22 mouse cellular contexts compared by ENCODE assay signal in genomic region chr4:116777079-116777478, GRCm38 (mm10). TPM values are rescaled to one million over a fixed set of nuclear protein-coding genes. Genes with fewer than 3 reads are reported as not detected.
A peak's percentile ranks its signal among the peaks of the same experiment; 100 is the strongest.
DNase-seq lines count a peak whose midpoint lies in the region; ATAC-seq lines count a peak whose summit lies in the region.
"Had no signal": no experiment of that assay in that cellular context is flagged by ENCODE, and none has a peak within 500 bp of the region (broad histone marks: within the 10 kb centered on the region; RNA-seq: fewer than 3 reads in every experiment).

No protein-coding gene starts in this region.

- intact Hi-C loops in heart, postnatal 10 days (cut with DNase I), result no loop called here

- ATAC-seq in granulocyte monocyte progenitor cell, adult 5-6 weeks (replicated peaks; ENCODE audit: poor library complexity, severe bottlenecking), result peak; percentile 85
- ATAC-seq in megakaryocyte, adult 5-6 weeks (ENCODE audit: poor library complexity, severe bottlenecking), result peak; percentile 72
- peak; percentile 67 for ATAC-seq in megakaryocyte progenitor cell, adult 5-6 weeks (replicated peaks; ENCODE audit: poor library complexity)
- ATAC-seq: activated CD4-positive, CD25-positive, alpha-beta regulatory T cell, adult 4 months; CD4-positive, CD25-positive, alpha-beta regulatory T cell, adult 4 months; Patski had no signal

- peak; percentile 28 for DNase-seq in heart, adult 11 months
- no peak for DNase-seq in heart, postnatal 10 days
- no peak for DNase-seq in gastrocnemius, postnatal 25 days
- no peak for DNase-seq in right cerebral cortex, adult 2 months (ENCODE audit: low spot score in 2 of 2)
- no peak for DNase-seq in kidney, postnatal 25 days
- DNase-seq: adrenal gland, adult 2 months; adrenal gland, adult 8-10 months; adrenal gland, postnatal 10 days; adrenal gland, postnatal 14 days; adrenal gland, postnatal 25 days; adrenal gland, postnatal 36 days; B cell, adult 2 months; cerebellum, adult 11 months; cerebellum, adult 11-12 months had no signal

RNA-seq across cellular contexts. Expression of gene Toe1, which starts 30.4 kb away (rescaled TPM):
- 10 to 100 TPM; 13.2 to 13.6 TPM for total RNA-seq in heart, postnatal 10 days (2021)
- total RNA-seq in granulocyte monocyte progenitor cell, adult 5-6 weeks (2014; fragmentation: Nextera tagmentation), result 23.3 and 24.4 TPM in 2 replicates
- total RNA-seq in granulocyte monocyte progenitor cell, adult 5-6 weeks (2017), result 39.7 and 58.6 TPM in 2 replicates
- total RNA-seq in megakaryocyte, adult 5-6 weeks (2015), result 17.7 and 18.2 TPM in 2 replicates
- total RNA-seq in megakaryocyte, adult 5-6 weeks (2017), result 31.9 and 41.1 TPM in 2 replicates
- 17.4 and 18.2 TPM in 2 replicates for total RNA-seq in megakaryocyte progenitor cell, adult 5-6 weeks (2015)
- 33.9 and 42.0 TPM in 2 replicates for total RNA-seq in megakaryocyte progenitor cell, adult 5-6 weeks (2017)
- 1 to 10 TPM; 3.8 to 4.4 TPM for total RNA-seq in gastrocnemius, postnatal 25 days (2021)

RNA-seq across cellular contexts. Expression of gene Mutyh, which starts 30.4 kb away (rescaled TPM):
- total RNA-seq in heart, postnatal 10 days (2021), result 1 to 10 TPM; 1.7 to 1.9 TPM
- 13.0 and 17.2 TPM in 2 replicates for total RNA-seq in granulocyte monocyte progenitor cell, adult 5-6 weeks (2014; fragmentation: Nextera tagmentation)
- 4.5 and 5.8 TPM in 2 replicates for total RNA-seq in granulocyte monocyte progenitor cell, adult 5-6 weeks (2017)
- total RNA-seq in megakaryocyte, adult 5-6 weeks (2015), result 5.3 and 10.8 TPM in 2 replicates
- total RNA-seq in megakaryocyte, adult 5-6 weeks (2017), result 2.7 and 5.5 TPM in 2 replicates
- 10.7 and 13.3 TPM in 2 replicates for total RNA-seq in megakaryocyte progenitor cell, adult 5-6 weeks (2015)
- 5.2 and 8.4 TPM in 2 replicates for total RNA-seq in megakaryocyte progenitor cell, adult 5-6 weeks (2017)
- 1 to 10 TPM; 1.0 to 1.5 TPM for total RNA-seq in gastrocnemius, postnatal 25 days (2021)

RNA-seq across cellular contexts. Expression of gene Hpdl, which starts 44.4 kb away (rescaled TPM):
- 1 to 10 TPM; 3.5 to 3.8 TPM for total RNA-seq in heart, postnatal 10 days (2021)
- not detected in 2 replicates for total RNA-seq in granulocyte monocyte progenitor cell, adult 5-6 weeks (2014; fragmentation: Nextera tagmentation)
- 0.62 and 0.78 TPM in 2 replicates for total RNA-seq in granulocyte monocyte progenitor cell, adult 5-6 weeks (2017)
- not detected in 2 replicates for total RNA-seq in megakaryocyte, adult 5-6 weeks (2015)
- total RNA-seq in megakaryocyte, adult 5-6 weeks (2017), result not detected in 2 replicates
- total RNA-seq in megakaryocyte progenitor cell, adult 5-6 weeks (2015), result 0.10 TPM in 1 of 2 replicates, not detected in the other
- total RNA-seq in megakaryocyte progenitor cell, adult 5-6 weeks (2017), result 0.27 TPM in 1 of 2 replicates, not detected in the other
- total RNA-seq in gastrocnemius, postnatal 25 days (2021), result 1 to 10 TPM; 2.0 to 2.3 TPM
- total RNA-seq: G1E, MEL had no signal

RNA-seq across cellular contexts. Expression of gene Tesk2, which starts 56.3 kb away (rescaled TPM):
- total RNA-seq in heart, postnatal 10 days (2021), result 1 to 10 TPM; 1.7 to 2.1 TPM
- 7.3 and 9.3 TPM in 2 replicates for total RNA-seq in granulocyte monocyte progenitor cell, adult 5-6 weeks (2014; fragmentation: Nextera tagmentation)
- 7.3 and 11.1 TPM in 2 replicates for total RNA-seq in granulocyte monocyte progenitor cell, adult 5-6 weeks (2017)
- 29.1 and 38.5 TPM in 2 replicates for total RNA-seq in megakaryocyte, adult 5-6 weeks (2015)
- 22.8 and 24.3 TPM in 2 replicates for total RNA-seq in megakaryocyte, adult 5-6 weeks (2017)
- total RNA-seq in megakaryocyte progenitor cell, adult 5-6 weeks (2015), result 9.2 and 12.6 TPM in 2 replicates
- total RNA-seq in megakaryocyte progenitor cell, adult 5-6 weeks (2017), result 6.7 and 7.1 TPM in 2 replicates
- total RNA-seq in gastrocnemius, postnatal 25 days (2021), result 1 to 10 TPM; 1.3 to 1.5 TPM
